Mouse (Mus musculus) testis, postnatal 14 days (tissue): ENCODE data around the gene Gja5.
"Not testable (repeated sequence)": the region's sequence is repeated elsewhere in the genome, so short reads cannot be mapped to it uniquely, and the experiment has no call there.

ENCODE experiments used
- DNase-seq: peaks from one replicate; pipeline ENCODE4 v3.0.0; 2021; ENCODE audit warnings: low spot score

Gene Gja5

GRCm38 (mm10) chr3:97100784-97101641, 196.5 kb downstream of the Gja5 start:
- no peak for DNase-seq

GRCm38 (mm10) chr3:97103946-97104345, 199.5 kb downstream of the Gja5 start:
- DNase-seq: not testable (repeated sequence)

- DNase-seq: no peak
Measured at GRCm38 (mm10) chr3:97104696-97105430, 200.4 kb downstream of the Gja5 start.

GRCm38 (mm10) chr3:97117511-97117910, 213.0 kb downstream of the Gja5 start:
- DNase-seq: no peak

GRCm38 (mm10) chr3:97118313-97118712, 213.8 kb downstream of the Gja5 start:
- DNase-seq: no peak

- no peak for DNase-seq
Measured at GRCm38 (mm10) chr3:97124193-97124592, 219.7 kb downstream of the Gja5 start.
